Mouse (Mus musculus): Measurements from ENCODE around the gene Zbtb20.

Gene Zbtb20

GRCm38 (mm10) chr16:43448141-43448981, 572.7 kb downstream of the Zbtb20 start:
- DNase-seq (ENCODE audit: low spot score in 2 of 2), result no peak

GRCm38 (mm10) chr16:43454370-43454934, 578.8 kb downstream of the Zbtb20 start:
- DNase-seq (ENCODE audit: low spot score in 2 of 2), result no peak

- no peak for DNase-seq (ENCODE audit: low spot score in 2 of 2)
Observed at GRCm38 (mm10) chr16:43456446-43457172, 580.9 kb downstream of the Zbtb20 start.

- DNase-seq (ENCODE audit: low spot score in 2 of 2), result no peak
Observed at GRCm38 (mm10) chr16:43457814-43458213, 582.1 kb downstream of the Zbtb20 start.

GRCm38 (mm10) chr16:43458726-43459223, 583.1 kb downstream of the Zbtb20 start:
- DNase-seq (ENCODE audit: low spot score in 2 of 2), result no peak

GRCm38 (mm10) chr16:43461745-43462378, 586.2 kb downstream of the Zbtb20 start:
- DNase-seq (ENCODE audit: low spot score in 2 of 2), result no peak

- no peak for DNase-seq (ENCODE audit: low spot score in 2 of 2)
Observed at GRCm38 (mm10) chr16:43462470-43463455, 587.1 kb downstream of the Zbtb20 start.

- DNase-seq (ENCODE audit: low spot score in 2 of 2), result no peak
Observed at GRCm38 (mm10) chr16:43463684-43464475, 588.2 kb downstream of the Zbtb20 start.

- DNase-seq (ENCODE audit: low spot score in 2 of 2), result no peak
Observed at GRCm38 (mm10) chr16:43464476-43465080, 588.9 kb downstream of the Zbtb20 start.

GRCm38 (mm10) chr16:43465368-43465839, 589.7 kb downstream of the Zbtb20 start:
- DNase-seq (ENCODE audit: low spot score in 2 of 2), result no peak

- DNase-seq (ENCODE audit: low spot score in 2 of 2), result no peak
Observed at GRCm38 (mm10) chr16:43465921-43466748, 590.5 kb downstream of the Zbtb20 start.

- DNase-seq (ENCODE audit: low spot score in 2 of 2), result no peak
Observed at GRCm38 (mm10) chr16:43466749-43467065, 591.0 kb downstream of the Zbtb20 start.

GRCm38 (mm10) chr16:43471060-43471459, 595.4 kb downstream of the Zbtb20 start:
- no peak for DNase-seq (ENCODE audit: low spot score in 2 of 2)

GRCm38 (mm10) chr16:43474941-43475728, 599.5 kb downstream of the Zbtb20 start:
- no peak for DNase-seq (ENCODE audit: low spot score in 2 of 2)

- DNase-seq (ENCODE audit: low spot score in 2 of 2), result no peak
Observed at GRCm38 (mm10) chr16:43476921-43477320, 601.2 kb downstream of the Zbtb20 start.

- no peak for DNase-seq (ENCODE audit: low spot score in 2 of 2)
Observed at GRCm38 (mm10) chr16:43478352-43478751, 602.7 kb downstream of the Zbtb20 start.

GRCm38 (mm10) chr16:43480532-43480931, 604.9 kb downstream of the Zbtb20 start:
- DNase-seq (ENCODE audit: low spot score in 2 of 2), result no peak

- DNase-seq (ENCODE audit: low spot score in 2 of 2), result no peak
Observed at GRCm38 (mm10) chr16:43482125-43482524, 606.4 kb downstream of the Zbtb20 start.

Measured in thymus, postnatal 10 days (tissue).